Mouse (Mus musculus) MEL (cell line): ENCODE data around the gene Smoc1. TPM values are rescaled to one million over a fixed set of nuclear protein-coding genes. Genes with fewer than 3 reads are reported as not detected.

Source experiments
- DNase-seq: peaks from one replicate; pipeline ENCODE4 v3.0.0; 2011; ENCODE audit warnings: low read depth, low spot score
- H3K27ac ChIP-seq: 2 replicates; pipeline ENCODE4 v1.5.1; 2012; ENCODE audit warnings: low read depth, mild to moderate bottlenecking, control low read depth, low read length, moderate library complexity; ENCODE audit not compliant: control insufficient read depth
- H3K27me3 ChIP-seq, 2 experiments: fragments of 150-350 bp in 1 of 2; sonication (generic) in 1 of 2; 2 replicates each; pipeline ENCODE4 v1.6.1; 2012; ENCODE audit warnings: low read length in 2 of 2, mild to moderate bottlenecking in 2 of 2, improper control_type of control experiment in 1 of 2, moderate library complexity in 1 of 2; ENCODE audit not compliant: insufficient read depth in 2 of 2, control insufficient read depth in 1 of 2
- H3K36me3 ChIP-seq, 2 experiments: 2 replicates each; pipeline ENCODE4 v1.6.1; 2012 to 2014; ENCODE audit warnings: low read length in 2 of 2, improper control_type of control experiment in 1 of 2, inconsistent platforms in 1 of 2, mild to moderate bottlenecking in 1 of 2; ENCODE audit not compliant: insufficient read depth in 2 of 2, control insufficient read depth in 1 of 2
- H3K4me1 ChIP-seq, 2 experiments: fragments of 150-350 bp in 1 of 2; sonication (generic) in 1 of 2; 2 replicates each; pipeline ENCODE4 v1.6.1; 2012; ENCODE audit warnings: low read length in 2 of 2, improper control_type of control experiment in 1 of 2, mild to moderate bottlenecking in 1 of 2; ENCODE audit not compliant: insufficient read depth in 2 of 2, control insufficient read depth in 1 of 2
- H3K4me3 ChIP-seq, 2 experiments: fragments of 150-350 bp in 1 of 2; sonication (generic) in 1 of 2; 2 replicates each; pipeline ENCODE4 v1.5.1; 2012; ENCODE audit warnings: low read depth in 2 of 2, low read length in 2 of 2, mild to moderate bottlenecking in 2 of 2, moderate library complexity in 2 of 2, control low read depth in 1 of 2, improper control_type of control experiment in 1 of 2; ENCODE audit not compliant: control insufficient read depth in 1 of 2, insufficient read depth in 1 of 2
- H3K79me2 ChIP-seq: 2 replicates; pipeline ENCODE4 v1.6.1; 2012; ENCODE audit warnings: mild to moderate bottlenecking, low read length, moderate library complexity; ENCODE audit not compliant: control insufficient read depth, poor library complexity, insufficient read depth
- H3K9ac ChIP-seq: 2 replicates; pipeline ENCODE4 v1.6.1; 2012; ENCODE audit warnings: low read depth, mild to moderate bottlenecking, control low read depth, low read length, moderate library complexity; ENCODE audit not compliant: control insufficient read depth, poor library complexity, severe bottlenecking
- H3K9me3 ChIP-seq: fragments of 150-350 bp; sonication (generic); replicated peaks from 2 replicates; pipeline ENCODE4 v1.6.1; 2012; ENCODE audit warnings: mild to moderate bottlenecking, low read length, improper control_type of control experiment, moderate library complexity; ENCODE audit not compliant: insufficient read depth
- BHLHE40 ChIP-seq: IDR thresholded peaks from 2 replicates; pipeline ENCODE4 v1.6.1; 2012; ENCODE audit warnings: low read depth, mild to moderate bottlenecking, inconsistent platforms, low read length, improper control_type of control experiment, borderline replicate concordance
- CHD1 ChIP-seq: IDR thresholded peaks from 2 replicates; pipeline ENCODE4 v1.6.1; 2012; ENCODE audit warnings: low read depth, mild to moderate bottlenecking, inconsistent platforms, low read length, improper control_type of control experiment
- E2F4 ChIP-seq: IDR thresholded peaks from 2 replicates; pipeline ENCODE4 v1.6.1; 2011; ENCODE audit warnings: low read depth, low read length, improper control_type of control experiment, borderline replicate concordance
- ELF1 ChIP-seq: IDR thresholded peaks from 2 replicates; pipeline ENCODE4 v1.6.1; 2014; ENCODE audit warnings: low read depth, mild to moderate bottlenecking, inconsistent platforms, low read length, improper control_type of control experiment, moderate library complexity
- EP300 ChIP-seq, 2 experiments: IDR thresholded peaks; 2 replicates each; pipeline ENCODE4 v1.6.1; 2011; ENCODE audit warnings: improper control_type of control experiment in 2 of 2, low read length in 2 of 2, low read depth in 1 of 2, mild to moderate bottlenecking in 1 of 2
- ETS1 ChIP-seq: IDR thresholded peaks from 2 replicates; pipeline ENCODE4 v1.6.1; 2012; ENCODE audit warnings: low read depth, mild to moderate bottlenecking, inconsistent platforms, low read length, improper control_type of control experiment, moderate library complexity
- GABPA ChIP-seq: IDR thresholded peaks from 2 replicates; pipeline ENCODE4 v1.6.1; 2012; ENCODE audit warnings: low read depth, mild to moderate bottlenecking, inconsistent platforms, low read length, improper control_type of control experiment, moderate library complexity
- HCFC1 ChIP-seq: IDR thresholded peaks from 2 replicates; pipeline ENCODE4 v1.6.1; 2012; ENCODE audit warnings: low read depth, mild to moderate bottlenecking, inconsistent platforms, low read length, improper control_type of control experiment, moderate library complexity
- JUND ChIP-seq: IDR thresholded peaks from 2 replicates; pipeline ENCODE4 v1.6.1; 2011; ENCODE audit warnings: low read depth, mild to moderate bottlenecking, improper control_type of control experiment, low read length
- KAT2A ChIP-seq: conservative IDR thresholded peaks from 2 replicates; pipeline ENCODE4 v1.6.1; 2012; ENCODE audit warnings: low read depth, low read length, improper control_type of control experiment, inconsistent platforms
- MAFK ChIP-seq: IDR thresholded peaks from 2 replicates; pipeline ENCODE4 v1.6.1; 2011; ENCODE audit warnings: low read depth, mild to moderate bottlenecking, low read length, improper control_type of control experiment, borderline replicate concordance
- MAX ChIP-seq: IDR thresholded peaks from 2 replicates; pipeline ENCODE4 v1.6.1; 2011; ENCODE audit warnings: low read length, improper control_type of control experiment
- MYB ChIP-seq: IDR thresholded peaks from 2 replicates; pipeline ENCODE4 v1.6.1; 2011; ENCODE audit warnings: mild to moderate bottlenecking, low read depth, low read length, improper control_type of control experiment
- NRF1 ChIP-seq: IDR thresholded peaks from 2 replicates; pipeline ENCODE4 v1.6.1; 2014; ENCODE audit warnings: low read depth, mild to moderate bottlenecking, inconsistent platforms, low read length, improper control_type of control experiment, moderate library complexity; ENCODE audit not compliant: poor library complexity, insufficient read depth, severe bottlenecking
- POLR2AphosphoS2 ChIP-seq: IDR thresholded peaks from 2 replicates; pipeline ENCODE4 v1.6.1; 2011; ENCODE audit warnings: low read length, improper control_type of control experiment
- POLR2AphosphoS5 ChIP-seq: IDR thresholded peaks from 2 replicates; pipeline ENCODE4 v1.6.1; 2012; ENCODE audit warnings: low read depth, borderline replicate concordance, mild to moderate bottlenecking, inconsistent platforms, low read length, moderate library complexity, mixed read lengths
- RAD21 ChIP-seq: IDR thresholded peaks from 2 replicates; pipeline ENCODE4 v1.6.1; 2011; ENCODE audit warnings: mild to moderate bottlenecking, low read depth, low read length, improper control_type of control experiment
- RCOR1 ChIP-seq: IDR thresholded peaks from 2 replicates; pipeline ENCODE4 v1.6.1; 2012; ENCODE audit warnings: low read depth, mild to moderate bottlenecking, inconsistent platforms, low read length, improper control_type of control experiment
- TAL1 ChIP-seq: IDR thresholded peaks from 2 replicates; pipeline ENCODE4 v1.6.1; 2012; ENCODE audit warnings: mild to moderate bottlenecking, inconsistent platforms, low read length, moderate library complexity, mixed read lengths
- TBP ChIP-seq: IDR thresholded peaks from 2 replicates; pipeline ENCODE4 v1.8.0; 2011; ENCODE audit warnings: low read depth, low read length, improper control_type of control experiment
- TCF12 ChIP-seq: IDR thresholded peaks from 2 replicates; pipeline ENCODE4 v1.6.1; 2014; ENCODE audit warnings: low read depth, mild to moderate bottlenecking, inconsistent platforms, low read length, improper control_type of control experiment, moderate library complexity
- UBTF ChIP-seq: IDR thresholded peaks from 2 replicates; pipeline ENCODE4 v1.6.1; 2012; ENCODE audit warnings: low read depth, mild to moderate bottlenecking, inconsistent platforms, low read length, improper control_type of control experiment, moderate library complexity, borderline replicate concordance; ENCODE audit not compliant: insufficient read depth
- USF1 ChIP-seq: IDR thresholded peaks from 2 replicates; pipeline ENCODE4 v1.6.1; 2014; ENCODE audit warnings: low read depth, mild to moderate bottlenecking, inconsistent platforms, low read length, improper control_type of control experiment, moderate library complexity
- USF2 ChIP-seq, 2 experiments: IDR thresholded peaks; 2 replicates each; pipeline ENCODE4 v1.6.1; 2011 to 2012; ENCODE audit warnings: improper control_type of control experiment in 2 of 2, low read length in 2 of 2, borderline replicate concordance in 1 of 2, inconsistent platforms in 1 of 2, low read depth in 1 of 2, mild to moderate bottlenecking in 1 of 2; ENCODE audit not compliant: insufficient read depth in 1 of 2
- ZC3H11A ChIP-seq: IDR thresholded peaks from 2 replicates; pipeline ENCODE4 v1.6.1; 2012; ENCODE audit warnings: low read depth, mild to moderate bottlenecking, inconsistent platforms, low read length, improper control_type of control experiment
- ZNF384 ChIP-seq: IDR thresholded peaks from 2 replicates; pipeline ENCODE4 v1.6.1; 2012; ENCODE audit warnings: low read depth, mild to moderate bottlenecking, inconsistent platforms, low read length, improper control_type of control experiment
- polyA plus RNA-seq, 2 experiments: library from polyadenylated mRNA; stranded (reverse) in 1 of 2; unstranded in 1 of 2; fragments of >175 nt in 1 of 2; fragments of >200 nt in 1 of 2; gene quantifications; 2 replicates each; pipeline versions ENCODE4 v1.2.1 to v1.2.4; 2012; ENCODE audit warnings: low replicate concordance in 2 of 2, low read depth in 1 of 2; ENCODE audit not compliant: insufficient read length in 2 of 2, insufficient read depth in 1 of 2, missing spikeins in 1 of 2
- total RNA-seq: library from RNA; depleted of rRNA; stranded (reverse); fragments of 300-350 nt; gene quantifications from 2 replicates; pipeline ENCODE4 v1.2.3, GENCODE M21; 2012

Smoc1 gene
- total and polyA plus RNA-seq, 3 experiments: 18.8 to 23.3 TPM; not detected in 1

GRCm38 (mm10) chr12:80995326-80995725 lies 31.3 kb upstream of the Smoc1 start:
- TF ChIP-seq TBP (no peak), BHLHE40 (no peak), NRF1 (no peak), USF2 (IDR thresholded peaks at IDR 0.05; ENCODE audit: borderline replicate concordance in 1 of 2, insufficient read depth in 1 of 2, low read depth in 1 of 2, low read length in 2 of 2) (no peak), POLR2AphosphoS2 (no peak), ELF1 (no peak), KAT2A (no peak), ZC3H11A (no peak), ETS1 (no peak), HCFC1 (no peak), USF1 (no peak), POLR2AphosphoS5 (no peak), ZNF384 (no peak), JUND (no peak), EP300 (IDR thresholded peaks at IDR 0.05; ENCODE audit: low read depth in 1 of 2, low read length in 2 of 2) (no peak; a peak in 1 of 4 replicates), RCOR1 (no peak), GABPA (no peak), RAD21 (no peak)
- H3K4me3 ChIP-seq: no peak overlapping the region
- peak; percentile 57 for DNase-seq
- H3K27ac ChIP-seq: no peak overlapping the region
- peaks cover 2 to 3% of the 10 kb centered on the region in 2 experiments; a peak in 3 of 4 replicates for H3K27me3 ChIP-seq
- H3K79me2 ChIP-seq: no peaks in the 10 kb centered on the region
- H3K9ac ChIP-seq: no peak overlapping the region
- no peaks in the 10 kb centered on the region for H3K9me3 ChIP-seq
- no peaks in the 10 kb centered on the region for H3K36me3 ChIP-seq
- peaks cover 2 to 4% of the 10 kb centered on the region in 2 experiments; a peak in 2 of 4 replicates for H3K4me1 ChIP-seq

GRCm38 (mm10) chr12:80997652-80998051 lies 29.0 kb upstream of the Smoc1 start:
- Histone ChIP-seq H3K9me3 (no peaks in the 10 kb centered on the region), H3K27me3 (peaks cover 2 to 3% of the 10 kb centered on the region in 2 experiments; a peak in 3 of 4 replicates), H3K4me3 (no peak overlapping the region), H3K9ac (no peak overlapping the region), H3K27ac (no peak overlapping the region), H3K79me2 (no peaks in the 10 kb centered on the region), H3K4me1 (peaks cover 2 to 7% of the 10 kb centered on the region in 2 experiments; a peak in 2 of 4 replicates), H3K36me3 (0 out of 4 replicates have a peak, but pooled peaks cover 0 to 2% of the 10 kb centered on the region in 2 experiments)
- TF ChIP-seq E2F4: no peak
- TF ChIP-seq JUND: no peak
- TF ChIP-seq UBTF: no peak
- TF ChIP-seq TCF12: no peak
- TF ChIP-seq TBP: no peak
- no peak for TF ChIP-seq TAL1
- no peak for TF ChIP-seq BHLHE40
- no peak for TF ChIP-seq POLR2AphosphoS5
- no peak for TF ChIP-seq MAX
- no peak for TF ChIP-seq MYB
- no peak for TF ChIP-seq POLR2AphosphoS2
- TF ChIP-seq CHD1: no peak
- no peak for TF ChIP-seq MAFK
- DNase-seq: no peak
